Mouse (Mus musculus): ENCODE results near the gene Slc29a3.

GRCm38 (mm10) chr10:60687011-60687776 is 65.4 kb downstream of the Slc29a3 start:
- TF ChIP-seq POLR2AphosphoS5 (IDR thresholded peaks at IDR 0.05; ENCODE audit: insufficient replicate concordance, low read depth, low read length) = no peak
- TF ChIP-seq TAL1 (conservative IDR thresholded peaks at IDR 0.05; ENCODE audit: low read depth, low read length) = no peak

All from G1E (cell line).